In genomic region chr3:126687150-126687549, GRCm38 (mm10) we compare ENCODE assay signal across 27 mouse cellular contexts.
"Had no signal": no experiment of that assay in that cellular context is flagged by ENCODE, and none has a peak within 500 bp of the region (broad histone marks: within the 10 kb centered on the region; RNA-seq: fewer than 3 reads in every experiment).

No protein-coding gene starts in this region.

- DNase-seq: gastrocnemius, adult 2 months; gastrocnemius, postnatal 10 days; gastrocnemius, postnatal 25 days; heart, adult 18-20 months; heart, postnatal 14 days; heart, postnatal 36 days; kidney, adult 11 months; kidney, adult 2 months; kidney, adult 9 months; kidney, postnatal 14 days; kidney, postnatal 36 days; liver; liver, embryonic 13.5 days had no signal

- ATAC-seq: hindbrain, postnatal 0 days; intestine, embryonic 16.5 days had no signal

- H3K27me3 ChIP-seq: heart, embryonic 13.5 days; heart, embryonic 15.5 days; hindbrain, embryonic 13.5 days; hindbrain, embryonic 15.5 days; kidney, embryonic 15.5 days; limb, embryonic 12.5 days; liver, embryonic 13.5 days; liver, embryonic 15.5 days had no signal

- H3K9ac ChIP-seq: heart, embryonic 13.5 days; heart, embryonic 15.5 days; hindbrain, embryonic 13.5 days; hindbrain, embryonic 15.5 days; kidney, embryonic 15.5 days; limb, embryonic 12.5 days; liver, embryonic 13.5 days; liver, embryonic 15.5 days had no signal

- H3K4me1 ChIP-seq: hindbrain, embryonic 15.5 days; liver, embryonic 13.5 days; liver, embryonic 15.5 days had no signal

- H3K36me3 ChIP-seq: heart, embryonic 13.5 days; heart, embryonic 15.5 days; hindbrain, embryonic 13.5 days; hindbrain, embryonic 15.5 days; kidney, embryonic 15.5 days; limb, embryonic 10.5 days; limb, embryonic 12.5 days; liver, embryonic 13.5 days; liver, embryonic 15.5 days had no signal

- H3K4me2 ChIP-seq: heart, embryonic 11.5 days; heart, embryonic 13.5 days; heart, embryonic 15.5 days; hindbrain, embryonic 13.5 days; hindbrain, embryonic 15.5 days; kidney, embryonic 15.5 days; limb, embryonic 12.5 days; liver, embryonic 11.5 days; liver, embryonic 13.5 days; liver, embryonic 15.5 days had no signal

- H3K9me3 ChIP-seq: heart, embryonic 13.5 days; heart, embryonic 15.5 days; hindbrain, embryonic 13.5 days; hindbrain, embryonic 15.5 days; kidney, embryonic 15.5 days; limb, embryonic 10.5 days; limb, embryonic 12.5 days; liver, embryonic 13.5 days; liver, embryonic 15.5 days had no signal

- H3K27ac ChIP-seq: gastrocnemius, adult 2 months; heart, embryonic 13.5 days; heart, embryonic 15.5 days; hindbrain, embryonic 13.5 days; hindbrain, embryonic 15.5 days; hindbrain, postnatal 0 days; kidney, embryonic 15.5 days; kidney, postnatal 0 days; left cerebral cortex, adult 2 months; limb, embryonic 10.5 days; limb, embryonic 12.5 days; liver, embryonic 13.5 days; liver, embryonic 15.5 days had no signal

- H3K4me3 ChIP-seq: gastrocnemius, adult 2 months; heart, embryonic 13.5 days; heart, embryonic 15.5 days; hindbrain, embryonic 13.5 days; hindbrain, embryonic 15.5 days; kidney, embryonic 15.5 days; left cerebral cortex, adult 2 months; limb, embryonic 10.5 days; limb, embryonic 12.5 days; liver, embryonic 13.5 days; liver, embryonic 15.5 days had no signal
